Mouse (Mus musculus) limb, embryonic 12.5 days (tissue): Measurements from ENCODE around the gene Qk. TPM values are rescaled to one million over a fixed set of nuclear protein-coding genes. Genes with fewer than 3 reads are reported as not detected.

Experiments
- ATAC-seq: fragments of 200-750 bp; cut with Nextera tagmentation; 2 replicates; pipeline ENCODE4 v1.8.0; 2017; ENCODE audit warnings: low read depth, moderate TSS enrichment; ENCODE audit not compliant: insufficient number of reproducible peaks, insufficient read depth, low FRiP score, low TSS enrichment
- H3K27ac ChIP-seq: fragments of 300-500 bp; sonication (generic); 2 replicates; pipeline ENCODE4 v1.5.1; 2016; ENCODE audit warnings: mild to moderate bottlenecking, moderate library complexity
- H3K27me3 ChIP-seq: fragments of 300-500 bp; sonication (generic); 2 replicates; pipeline ENCODE4 v1.6.1; 2016; ENCODE audit warnings: mild to moderate bottlenecking, moderate library complexity
- H3K36me3 ChIP-seq: fragments of 300-500 bp; sonication (generic); 2 replicates; pipeline ENCODE4 v1.6.1; 2016; ENCODE audit warnings: mild to moderate bottlenecking, moderate library complexity
- H3K4me1 ChIP-seq: fragments of 300-500 bp; sonication (generic); replicated peaks from 2 replicates; pipeline ENCODE4 v1.6.1; 2016
- H3K4me2 ChIP-seq: fragments of 300-500 bp; sonication (generic); 2 replicates; pipeline ENCODE4 v1.6.1; 2016; ENCODE audit warnings: mild to moderate bottlenecking, moderate library complexity
- H3K4me3 ChIP-seq: fragments of 300-500 bp; sonication (generic); replicated peaks from 2 replicates; pipeline ENCODE4 v1.5.1; 2016; ENCODE audit warnings: mild to moderate bottlenecking
- H3K9ac ChIP-seq: fragments of 300-500 bp; sonication (generic); replicated peaks from 2 replicates; pipeline ENCODE4 v1.6.1; 2016; ENCODE audit warnings: mild to moderate bottlenecking, moderate library complexity
- H3K9me3 ChIP-seq: fragments of 300-500 bp; sonication (generic); 2 replicates; pipeline ENCODE4 v1.6.1; 2016; ENCODE audit warnings: mild to moderate bottlenecking, moderate library complexity
- WGBS: fragments of 180-500 bp; shearing (Covaris S2); methylation state at CpG from one replicate; pipeline ENCODE4 v1.1.7; 2016; 5-methylcytosine and 5-hydroxymethylcytosine counted together
- polyA plus RNA-seq: library from polyadenylated mRNA; unstranded; fragments of >200 nt; fragmentation: Nextera tagmentation; extraction: Ambion mirVana; gene quantifications from 2 replicates; pipeline ENCODE4 v1.2.1, GENCODE M21; 2016

The Qk gene
- polyA plus RNA-seq, 1 experiment from 2014 or later: 27.8 TPM

DNA sequence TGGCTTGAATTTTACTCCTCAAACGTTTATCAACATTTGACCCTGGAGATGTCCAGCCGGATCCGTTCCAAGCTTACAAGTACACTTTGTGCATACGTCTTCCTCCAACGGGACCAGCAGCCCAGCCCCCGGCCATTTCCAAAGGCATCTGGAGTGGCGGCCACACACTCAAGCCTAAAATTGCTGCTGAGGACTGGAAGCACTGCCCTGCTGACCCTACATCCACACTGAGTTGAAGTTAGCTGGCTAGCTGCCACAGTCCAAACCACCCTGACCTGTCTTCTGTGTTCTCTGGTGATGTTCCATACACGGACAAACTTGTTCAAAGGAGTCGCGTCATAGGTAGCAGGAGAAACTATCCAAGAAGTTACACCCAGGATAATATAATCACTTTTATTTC lies 18.6 kb upstream of the Qk start:
- 68% methylated on average over 10 of the region's 10 CpGs for WGBS
- Histone ChIP-seq H3K27ac (no peak overlapping the region), H3K27me3 (no peaks in the 10 kb centered on the region), H3K36me3 (no peaks in the 10 kb centered on the region), H3K4me3 (no peak overlapping the region), H3K9me3 (no peaks in the 10 kb centered on the region), H3K9ac (no peak overlapping the region), H3K4me1 (peaks cover 27% of the 10 kb centered on the region), H3K4me2 (no peak overlapping the region)
- no peak for ATAC-seq

DNA sequence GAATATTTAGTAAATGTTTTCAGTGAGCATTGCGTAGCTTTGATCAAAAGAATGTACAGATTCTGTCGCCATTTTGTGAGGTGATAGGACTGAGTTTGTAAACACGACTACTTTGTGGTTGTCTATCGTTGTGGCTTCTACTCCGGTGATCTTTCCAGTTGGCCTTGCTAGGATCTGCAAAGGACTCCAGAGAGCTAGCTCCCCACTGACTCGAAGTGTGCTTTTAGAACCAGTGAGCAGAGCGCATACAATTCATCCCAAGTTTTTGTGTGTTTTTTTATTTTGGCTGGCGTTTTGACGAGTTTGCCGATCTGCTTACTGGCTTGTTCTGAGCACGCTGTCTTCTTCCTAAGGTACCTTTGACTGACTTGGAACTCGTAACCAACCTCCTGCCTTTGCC lies 16.9 kb upstream of the Qk start:
- Histone ChIP-seq H3K9ac (no peak overlapping the region), H3K4me2 (no peak overlapping the region), H3K4me3 (no peak overlapping the region), H3K4me1 (peaks cover 17% of the 10 kb centered on the region), H3K36me3 (no peaks in the 10 kb centered on the region), H3K27ac (no peak overlapping the region), H3K9me3 (no peaks in the 10 kb centered on the region), H3K27me3 (no peaks in the 10 kb centered on the region)
- ATAC-seq: no peak
- WGBS: 84% methylated on average over 12 of the region's 12 CpGs

DNA sequence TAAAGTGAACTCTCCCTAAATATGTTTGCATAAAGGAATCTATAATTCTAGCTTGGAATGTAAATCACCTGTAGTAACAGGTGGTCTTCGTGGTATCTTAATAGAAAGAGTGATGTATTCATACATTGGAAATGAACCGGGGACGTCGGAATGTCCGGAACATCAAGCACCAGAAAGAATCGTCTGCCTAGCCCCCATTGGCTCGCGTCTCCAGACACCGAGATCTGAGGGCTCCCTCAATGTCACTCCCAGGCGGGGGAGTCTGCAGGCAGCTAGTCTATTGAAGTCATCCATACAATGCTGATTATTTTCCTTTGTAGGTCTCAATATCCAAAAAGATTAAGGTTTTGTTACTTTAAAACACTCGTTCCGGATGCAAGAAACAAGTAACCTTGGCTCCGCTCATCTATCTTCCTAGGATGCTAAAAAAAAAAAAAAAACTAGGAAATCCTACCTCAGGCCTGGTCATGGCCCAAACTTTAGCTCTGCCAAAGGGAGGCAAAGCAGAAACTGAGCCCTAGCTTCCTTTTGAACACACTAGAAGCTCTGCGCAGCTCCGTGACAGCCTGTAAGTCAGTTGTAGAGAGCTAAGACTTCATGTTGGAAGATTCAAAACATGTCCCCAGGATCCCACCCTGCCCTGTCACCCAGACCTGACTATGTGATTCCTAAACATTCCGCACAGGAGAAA lies 16.3 kb upstream of the Qk start:
- H3K9ac ChIP-seq: peak overlapping the region; percentile 72; the same call in 1 of the 2 replicates
- H3K4me1 ChIP-seq: peaks cover 17% of the 10 kb centered on the region
- peak overlapping the region; percentile 44 for H3K4me3 ChIP-seq
- no peaks in the 10 kb centered on the region for H3K9me3 ChIP-seq
- H3K36me3 ChIP-seq: no peaks in the 10 kb centered on the region
- peak overlapping the region; percentile 74 for H3K4me2 ChIP-seq
- H3K27me3 ChIP-seq: no peaks in the 10 kb centered on the region
- no peak for ATAC-seq
- 21% methylated on average over 16 of the region's 16 CpGs for WGBS
- peak overlapping the region; percentile 93 for H3K27ac ChIP-seq

DNA sequence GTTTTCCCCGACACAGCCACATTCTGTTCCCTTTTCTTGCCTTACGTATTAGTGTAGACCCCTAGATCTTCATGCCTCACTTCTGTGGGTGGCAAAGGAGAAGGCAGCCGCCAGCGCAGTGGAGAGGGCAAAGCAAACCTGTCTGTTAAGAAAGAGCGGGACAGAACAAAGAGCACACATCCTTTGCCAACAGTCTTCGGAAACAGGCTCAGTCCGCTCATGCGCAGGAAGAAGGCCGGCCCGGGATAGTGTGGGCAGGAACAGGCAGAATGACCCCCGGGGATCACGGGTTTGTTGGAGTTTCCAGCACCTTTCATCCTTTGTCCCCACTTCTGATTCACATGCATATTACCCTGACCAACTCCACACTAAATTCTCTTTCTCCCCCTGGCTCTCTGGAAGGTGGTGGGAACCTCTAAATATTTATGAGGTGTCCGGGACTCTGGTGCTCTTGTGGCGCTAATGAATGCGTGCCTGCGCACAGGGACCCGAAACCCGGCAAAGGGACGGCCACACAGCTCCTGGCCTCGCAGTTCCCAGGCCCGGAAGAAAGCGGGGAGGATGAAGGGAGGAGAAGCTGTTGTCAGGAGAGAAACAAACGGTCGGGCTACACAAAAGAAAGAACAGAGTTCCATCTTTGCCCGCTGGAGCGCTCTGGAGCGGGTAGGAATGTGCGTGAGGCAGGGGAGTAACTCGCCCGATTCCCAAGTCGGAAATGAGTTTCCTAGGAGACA lies 15.5 kb upstream of the Qk start:
- H3K4me1 ChIP-seq: peaks cover 17% of the 10 kb centered on the region
- H3K4me3 ChIP-seq: peak overlapping the region; percentile 44
- no peaks in the 10 kb centered on the region for H3K9me3 ChIP-seq
- H3K36me3 ChIP-seq: no peaks in the 10 kb centered on the region
- peak overlapping the region; percentile 93 for H3K27ac ChIP-seq
- H3K9ac ChIP-seq: peak overlapping the region; percentile 72
- peak; percentile 82 for ATAC-seq
- under 1% methylated on average over 31 of the region's 31 CpGs for WGBS
- H3K27me3 ChIP-seq: no peaks in the 10 kb centered on the region
- H3K4me2 ChIP-seq: peak overlapping the region; percentile 74

- Histone ChIP-seq H3K9ac (no peak overlapping the region; the same call in 1 of the 2 replicates), H3K27me3 (no peaks in the 10 kb centered on the region), H3K4me1 (peaks cover 17% of the 10 kb centered on the region), H3K4me3 (peak overlapping the region; percentile 44), H3K27ac (peak overlapping the region; percentile 93), H3K9me3 (no peaks in the 10 kb centered on the region), H3K4me2 (peak overlapping the region; percentile 74), H3K36me3 (no peaks in the 10 kb centered on the region)
- ATAC-seq: no peak
- 18% methylated on average over 1 of the region's 1 CpGs for WGBS
Observed at GRCm38 (mm10) chr17:10334481-10334880, 14.8 kb upstream of the Qk start.

GRCm38 (mm10) chr17:10333321-10333720 lies 13.7 kb upstream of the Qk start:
- 85% methylated on average over 8 of the region's 8 CpGs for WGBS
- Histone ChIP-seq H3K27ac (no peak overlapping the region), H3K4me1 (peaks cover 16% of the 10 kb centered on the region)

GRCm38 (mm10) chr17:10332127-10332526 lies 12.5 kb upstream of the Qk start:
- Histone ChIP-seq H3K9ac (no peak overlapping the region), H3K4me1 (peaks cover 14% of the 10 kb centered on the region), H3K4me2 (no peak overlapping the region), H3K27me3 (no peaks in the 10 kb centered on the region), H3K36me3 (no peaks in the 10 kb centered on the region), H3K27ac (no peak overlapping the region), H3K9me3 (no peaks in the 10 kb centered on the region), H3K4me3 (no peak overlapping the region)
- ATAC-seq: no peak
- WGBS: 69% methylated on average over 3 of the region's 3 CpGs

More at GRCm38 (mm10) chr17:10333321-10333720, 13.7 kb upstream of the Qk start:
- no peak for ATAC-seq
- Histone ChIP-seq H3K27me3 (no peaks in the 10 kb centered on the region), H3K36me3 (no peaks in the 10 kb centered on the region), H3K9ac (no peak overlapping the region), H3K9me3 (no peaks in the 10 kb centered on the region), H3K4me3 (no peak overlapping the region), H3K4me2 (no peak overlapping the region)

- Histone ChIP-seq H3K9me3 (peaks cover 5% of the 10 kb centered on the region; the same call in 1 of the 2 replicates), H3K4me2 (no peak overlapping the region), H3K27me3 (no peaks in the 10 kb centered on the region), H3K9ac (no peak overlapping the region), H3K4me3 (no peak overlapping the region), H3K4me1 (peaks cover 8% of the 10 kb centered on the region), H3K36me3 (no peaks in the 10 kb centered on the region), H3K27ac (no peak overlapping the region)
- WGBS: 79% methylated on average over 5 of the region's 5 CpGs
- no peak for ATAC-seq
Observed at GRCm38 (mm10) chr17:10329461-10329860, 9.8 kb upstream of the Qk start.

DNA sequence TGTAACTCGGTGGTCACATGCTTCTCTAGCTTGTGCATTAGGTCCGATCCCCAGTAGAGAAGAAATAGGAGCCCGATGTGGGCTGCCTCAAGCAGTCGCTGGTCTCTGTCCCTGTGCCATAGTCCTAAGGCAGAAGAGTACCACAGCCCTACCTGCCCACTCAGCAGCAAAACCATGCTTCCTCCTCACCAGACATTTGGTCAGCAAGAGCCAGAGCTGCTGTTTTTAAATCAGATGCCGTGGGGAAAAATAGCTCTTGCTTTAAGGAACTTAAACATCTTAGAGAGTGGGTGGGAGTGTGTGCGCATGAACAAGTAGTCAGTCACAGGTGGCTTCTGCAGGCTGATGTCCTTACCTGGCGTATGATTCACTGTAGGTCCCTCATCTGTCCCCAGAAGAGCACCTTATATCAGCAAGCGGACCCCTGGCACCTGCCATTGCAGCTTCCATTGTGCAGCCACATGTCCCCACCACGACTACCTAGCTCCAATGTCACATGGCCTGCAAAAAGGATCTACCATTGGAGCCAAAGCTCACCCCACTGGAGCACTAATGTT lies 9.0 kb upstream of the Qk start:
- H3K27me3 ChIP-seq: no peaks in the 10 kb centered on the region
- peaks cover 5% of the 10 kb centered on the region; the same call in 1 of the 2 replicates for H3K9me3 ChIP-seq
- no peak overlapping the region for H3K27ac ChIP-seq
- H3K9ac ChIP-seq: no peak overlapping the region
- H3K4me1 ChIP-seq: 0 out of 2 replicates have a peak, but pooled peaks cover 2% of the 10 kb centered on the region
- WGBS: 87% methylated on average over 9 of the region's 9 CpGs
- no peak for ATAC-seq
- no peak overlapping the region for H3K4me3 ChIP-seq
- H3K4me2 ChIP-seq: no peak overlapping the region
- no peaks in the 10 kb centered on the region for H3K36me3 ChIP-seq

DNA sequence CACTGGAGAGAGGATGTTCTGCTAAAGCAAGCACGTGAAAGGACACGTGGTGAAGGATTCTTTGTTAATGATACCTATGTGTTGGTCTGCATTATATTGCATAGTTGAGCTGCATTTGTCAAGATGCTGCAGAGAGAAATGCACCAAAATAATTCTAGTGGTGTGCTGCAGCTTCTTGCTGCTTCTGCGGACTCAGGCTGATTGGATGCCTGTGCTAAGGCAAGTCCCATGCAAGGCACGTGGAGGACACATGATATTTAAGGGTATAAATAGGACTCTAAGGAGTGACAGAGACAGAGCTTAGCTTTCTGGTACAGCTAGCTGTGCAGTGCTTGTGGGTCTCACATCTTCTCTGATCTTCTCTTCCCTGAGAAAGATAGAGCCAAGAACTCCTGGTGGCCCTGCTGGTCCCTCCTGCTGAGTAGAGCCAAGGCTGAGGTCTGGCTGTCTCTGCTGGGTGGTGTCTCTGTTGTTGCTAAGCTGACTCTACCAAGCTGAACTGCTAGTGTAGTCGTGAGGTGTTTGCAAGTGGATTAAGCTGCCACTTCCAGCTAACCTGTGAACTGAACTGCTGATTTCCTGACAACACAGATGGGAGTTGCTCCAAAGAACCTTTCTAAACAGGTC lies 8.0 kb upstream of the Qk start:
- 77% methylated on average over 5 of the region's 5 CpGs for WGBS
- ATAC-seq: no peak
- no peak overlapping the region for H3K4me2 ChIP-seq
- no peak overlapping the region for H3K27ac ChIP-seq
- no peak overlapping the region for H3K9ac ChIP-seq
- H3K36me3 ChIP-seq: no peaks in the 10 kb centered on the region
- no peak overlapping the region for H3K4me3 ChIP-seq
- H3K4me1 ChIP-seq: peaks cover 6% of the 10 kb centered on the region; the same call in 1 of the 2 replicates
- H3K27me3 ChIP-seq: no peaks in the 10 kb centered on the region
- peaks cover 5% of the 10 kb centered on the region; the same call in 1 of the 2 replicates for H3K9me3 ChIP-seq

DNA sequence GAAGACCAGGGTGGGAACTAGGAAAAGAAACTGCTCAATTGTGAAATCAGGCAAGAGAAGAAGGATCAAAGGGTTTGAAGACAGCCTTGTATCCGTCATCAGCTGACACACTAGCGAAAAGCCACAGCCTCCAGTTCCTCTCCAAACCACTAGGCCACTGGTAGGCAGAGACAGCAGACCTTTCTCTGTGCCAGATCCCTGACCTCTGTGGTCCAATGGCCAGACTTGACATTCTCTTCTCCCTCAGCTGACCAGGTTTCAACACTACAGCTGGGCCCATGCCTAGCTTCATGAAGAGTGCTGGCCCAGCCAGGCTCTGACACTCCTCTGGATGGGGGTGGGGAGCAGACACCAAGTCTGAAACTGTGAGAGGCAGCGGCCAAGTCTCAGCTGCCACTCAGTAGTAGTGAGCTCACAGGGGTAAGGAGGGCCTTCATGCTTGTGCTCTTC lies 7.0 kb upstream of the Qk start:
- H3K9me3 ChIP-seq: peaks cover 5% of the 10 kb centered on the region; the same call in 1 of the 2 replicates
- 65% methylated on average over 3 of the region's 3 CpGs for WGBS
- no peak overlapping the region for H3K4me2 ChIP-seq
- no peak overlapping the region for H3K4me3 ChIP-seq
- H3K27me3 ChIP-seq: no peaks in the 10 kb centered on the region
- no peak overlapping the region for H3K27ac ChIP-seq
- no peak overlapping the region for H3K9ac ChIP-seq
- H3K36me3 ChIP-seq: no peaks in the 10 kb centered on the region
- ATAC-seq: no peak
- H3K4me1 ChIP-seq: peaks cover 6% of the 10 kb centered on the region
